ENCODE assay signal across 8 mouse cellular contexts in the genomic region with DNA sequence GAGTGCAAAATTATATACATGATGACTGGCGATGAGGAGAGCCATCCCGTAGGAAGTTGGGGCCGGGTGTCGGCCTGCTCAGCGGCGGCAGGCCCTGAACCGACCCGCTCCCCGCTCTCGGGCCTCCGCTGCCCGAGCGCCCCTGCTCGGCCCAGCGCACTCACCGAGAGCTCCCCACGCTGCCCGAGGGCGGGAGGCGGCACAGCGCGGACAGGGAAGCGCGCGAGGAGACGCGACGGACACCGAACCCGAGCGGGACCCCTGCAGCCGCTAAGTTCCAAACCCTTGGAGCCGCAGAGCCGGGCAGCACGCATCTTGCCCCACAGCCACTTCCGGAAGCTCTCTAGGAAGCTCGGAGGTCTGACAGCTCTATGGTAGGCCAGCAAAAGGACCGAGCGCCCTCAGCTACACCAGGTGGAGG. TPM values are rescaled to one million over a fixed set of nuclear protein-coding genes. Genes with fewer than 3 reads are reported as not detected.
DNase-seq lines count a peak whose midpoint lies in the region; ATAC-seq and TF ChIP-seq lines count a peak whose summit lies in the region.

A gene (minus strand): TSS at position 340 of the 421 bp plus-strand sequence.

- peaks cover 10% of the 10 kb centered on the region; the same call in 1 of the 2 replicates for H3K36me3 ChIP-seq in hindbrain, embryonic 14.5 days (replicated peaks; ENCODE audit: control insufficient read depth, insufficient read depth)

- H3K9me3 ChIP-seq in hindbrain, embryonic 14.5 days (ENCODE audit: control insufficient read depth, low read length), result no peaks in the 10 kb centered on the region

- in situ Hi-C loops in Patski (cut with MboI; ENCODE audit: low pct_unique_long_range_greater_than_20kb), result no loop called here

- ATAC-seq in Patski, result peak; percentile 100
- peak; percentile 99 for ATAC-seq in hindbrain, embryonic 14.5 days (ENCODE audit: low FRiP score)

- peak within 1 kb of the TSS; percentile 94 for H3K9ac ChIP-seq in hindbrain, embryonic 14.5 days

- peaks cover 6% of the 10 kb centered on the region for H3K27me3 ChIP-seq in Patski
- 0 out of 2 replicates have a peak, but pooled peaks cover 4% of the 10 kb centered on the region for H3K27me3 ChIP-seq in hindbrain, embryonic 14.5 days (ENCODE audit: control insufficient read depth, insufficient read depth, low read length)

- under 1% methylated on average over 39 of the region's 39 CpGs for WGBS in hindbrain, embryonic 14.5 days

- H3K4me3 ChIP-seq in hindbrain, embryonic 14.5 days (replicated peaks; ENCODE audit: low read length), result peak within 1 kb of the TSS; percentile 90

- peak within 1 kb of the TSS; percentile 65 for H3K4me2 ChIP-seq in hindbrain, embryonic 14.5 days (replicated peaks)

- DNase-seq in Patski (ENCODE audit: low read depth, low spot score), result peak; percentile 66
- DNase-seq in cerebellum, postnatal 14 days, result peak; percentile 88 to 93
- DNase-seq in frontal cortex, postnatal 14 days (ENCODE audit: low spot score in 2 of 2), result peak; percentile 66 to 68
- peak; percentile 88 for DNase-seq in hindbrain, embryonic 14.5 days (ENCODE audit: low spot score)
- DNase-seq in layer of hippocampus, postnatal 36 days, result peak; percentile 88 to 91
- DNase-seq in lung, postnatal 36 days, result peak; percentile 92
- peak; percentile 94 for DNase-seq in retina, postnatal 1 day
- DNase-seq in urinary bladder, adult 18-20 months (ENCODE audit: low spot score in 2 of 2), result peak; percentile 83 to 92

- H3K4me1 ChIP-seq in hindbrain, embryonic 14.5 days (replicated peaks; ENCODE audit: control insufficient read depth, insufficient read depth, low read length), result peaks cover 10% of the 10 kb centered on the region; the same call in 1 of the 2 replicates

- CTCF ChIA-PET in Patski (lab: Charles Lee), result interaction anchor here (1.3 kb wide), 1 partner anchor 9 kb away, joined by 6 read pairs; no protein-coding TSS in a partner anchor

- peak within 1 kb of the TSS; percentile 85 for H3K27ac ChIP-seq in hindbrain, embryonic 14.5 days

- POLR2A ChIA-PET in Patski (lab: Charles Lee), result no interaction called here

- TF ChIP-seq CTCF in Patski (IDR thresholded peaks at IDR 0.05), result no peak

RNA-seq across cellular contexts. Expression of the gene that starts here (rescaled TPM):
- 12.5 TPM for polyA plus RNA-seq in Patski (2021)
- 7.4 and 8.0 TPM in 2 replicates for polyA plus RNA-seq in hindbrain, embryonic 14.5 days (2014; fragmentation: Nextera tagmentation; extraction: Ambion mirVana)
- total RNA-seq in layer of hippocampus, postnatal 36 days (2021), result 10 to 100 TPM; 18.3 to 19.9 TPM

Comparison
In these comparisons a context has a peak if more than half of its experiments do, and no peak if none do; other contexts are left out.
1. Peak in every context shown above with its lines: DNase-seq, ATAC-seq, H3K4me3 ChIP-seq and H3K27ac ChIP-seq.